Mouse (Mus musculus): ENCODE results near the gene Trim59.
A peak's percentile ranks its signal among the peaks of the same experiment; 100 is the strongest.
"Not testable (repeated sequence)": the region's sequence is repeated elsewhere in the genome, so short reads cannot be mapped to it uniquely, and the experiment has no call there.

Trim59 gene

GRCm38 (mm10) chr3:69044645-69045399 is at the start of gene Trim59:
TSS of gene Trim59 (minus strand) at chr3:69044755.
- DNase-seq (ENCODE audit: low spot score), result peak; percentile 82

- DNase-seq (ENCODE audit: low spot score), result no peak
Measured at GRCm38 (mm10) chr3:69064005-69064404, 19.4 kb upstream of the Trim59 start.

GRCm38 (mm10) chr3:69062764-69063163 is 18.2 kb upstream of the Trim59 start:
- no peak for DNase-seq (ENCODE audit: low spot score)

GRCm38 (mm10) chr3:69060672-69061071 is 16.1 kb upstream of the Trim59 start:
- no peak for DNase-seq (ENCODE audit: low spot score)

- no peak for DNase-seq (ENCODE audit: low spot score)
Measured at GRCm38 (mm10) chr3:69055871-69056270, 11.3 kb upstream of the Trim59 start.

- DNase-seq (ENCODE audit: low spot score), result no peak
Measured at GRCm38 (mm10) chr3:69054760-69055432, 10.3 kb upstream of the Trim59 start.

- DNase-seq (ENCODE audit: low spot score), result no peak
Measured at GRCm38 (mm10) chr3:69051894-69052293, 7.3 kb upstream of the Trim59 start.

GRCm38 (mm10) chr3:69049011-69049410 is 4.5 kb upstream of the Trim59 start:
- peak; percentile 41 for DNase-seq (ENCODE audit: low spot score)

- no peak for DNase-seq (ENCODE audit: low spot score)
Measured at GRCm38 (mm10) chr3:69047684-69048083, 3.1 kb upstream of the Trim59 start.

- DNase-seq (ENCODE audit: low spot score), result no peak
Measured at GRCm38 (mm10) chr3:69046509-69046908, 2.0 kb upstream of the Trim59 start.

GRCm38 (mm10) chr3:69045750-69046149 is 1.2 kb upstream of the Trim59 start:
- no peak for DNase-seq (ENCODE audit: low spot score)

GRCm38 (mm10) chr3:69045400-69045703 is 797 bp upstream of the Trim59 start:
- no peak for DNase-seq (ENCODE audit: low spot score)

GRCm38 (mm10) chr3:69044167-69044591 is 376 bp downstream of the Trim59 start:
- DNase-seq (ENCODE audit: low spot score), result no peak

GRCm38 (mm10) chr3:69041298-69041697 is 3.3 kb downstream of the Trim59 start:
- DNase-seq (ENCODE audit: low spot score), result no peak

- no peak for DNase-seq (ENCODE audit: low spot score)
Measured at GRCm38 (mm10) chr3:69040105-69040504, 4.5 kb downstream of the Trim59 start.

GRCm38 (mm10) chr3:69026133-69026783 is 18.3 kb downstream of the Trim59 start:
- DNase-seq (ENCODE audit: low spot score), result no peak

- no peak for DNase-seq (ENCODE audit: low spot score)
Measured at GRCm38 (mm10) chr3:69020764-69021163, 23.8 kb downstream of the Trim59 start.

GRCm38 (mm10) chr3:69020285-69020684 is 24.3 kb downstream of the Trim59 start:
- no peak for DNase-seq (ENCODE audit: low spot score)

GRCm38 (mm10) chr3:69018635-69019034 is 25.9 kb downstream of the Trim59 start:
- not testable (repeated sequence) for DNase-seq (ENCODE audit: low spot score)

GRCm38 (mm10) chr3:69017181-69017580 is 27.4 kb downstream of the Trim59 start:
- no peak for DNase-seq (ENCODE audit: low spot score)

GRCm38 (mm10) chr3:69008873-69009272 is 35.7 kb downstream of the Trim59 start:
- DNase-seq (ENCODE audit: low spot score), result no peak

GRCm38 (mm10) chr3:69006246-69006760 is 38.3 kb downstream of the Trim59 start:
- no peak for DNase-seq (ENCODE audit: low spot score)
